Mouse (Mus musculus) MEL (cell line): ENCODE data around the gene Ripor2.

ENCODE experiments used
- CTCF ChIP-seq, 3 experiments: IDR thresholded peaks in 2 of 3; conservative IDR thresholded peaks in 1 of 3; 2 replicates each; pipeline ENCODE4 v1.5.1; 2011 to 2012; ENCODE audit warnings: low read length in 3 of 3, low read depth in 2 of 3, mild to moderate bottlenecking in 2 of 3, improper control_type of control experiment in 1 of 3, inconsistent platforms in 1 of 3, mixed read lengths in 1 of 3, moderate library complexity in 1 of 3; ENCODE audit not compliant: control insufficient read depth in 1 of 3, insufficient read depth in 1 of 3, poor library complexity in 1 of 3, severe bottlenecking in 1 of 3
- E2F4 ChIP-seq: IDR thresholded peaks from 2 replicates; pipeline ENCODE4 v1.6.1; 2011; ENCODE audit warnings: low read depth, low read length, improper control_type of control experiment, borderline replicate concordance
- EP300 ChIP-seq, 2 experiments: IDR thresholded peaks; 2 replicates each; pipeline ENCODE4 v1.6.1; 2011; ENCODE audit warnings: improper control_type of control experiment in 2 of 2, low read length in 2 of 2, low read depth in 1 of 2, mild to moderate bottlenecking in 1 of 2
- GATA1 ChIP-seq: IDR thresholded peaks from 2 replicates; pipeline ENCODE4 v1.6.1; 2011; ENCODE audit warnings: low read depth, low read length, improper control_type of control experiment
- HCFC1 ChIP-seq: IDR thresholded peaks from 2 replicates; pipeline ENCODE4 v1.6.1; 2012; ENCODE audit warnings: low read depth, mild to moderate bottlenecking, inconsistent platforms, low read length, improper control_type of control experiment, moderate library complexity
- JUND ChIP-seq: IDR thresholded peaks from 2 replicates; pipeline ENCODE4 v1.6.1; 2011; ENCODE audit warnings: low read depth, mild to moderate bottlenecking, improper control_type of control experiment, low read length
- MAX ChIP-seq: IDR thresholded peaks from 2 replicates; pipeline ENCODE4 v1.6.1; 2011; ENCODE audit warnings: low read length, improper control_type of control experiment
- POLR2A ChIP-seq, 2 experiments: IDR thresholded peaks; 2 replicates each; pipeline ENCODE4 v1.6.1; 2011 to 2012; ENCODE audit warnings: low read length in 2 of 2, mild to moderate bottlenecking in 2 of 2, control low read depth in 1 of 2, improper control_type of control experiment in 1 of 2, low read depth in 1 of 2, moderate library complexity in 1 of 2; ENCODE audit not compliant: control insufficient read depth in 1 of 2, insufficient read depth in 1 of 2, poor library complexity in 1 of 2
- POLR2AphosphoS2 ChIP-seq: IDR thresholded peaks from 2 replicates; pipeline ENCODE4 v1.6.1; 2011; ENCODE audit warnings: low read length, improper control_type of control experiment
- SMC3 ChIP-seq: IDR thresholded peaks from 2 replicates; pipeline ENCODE4 v1.6.1; 2011; ENCODE audit warnings: low read depth, low read length, improper control_type of control experiment
- USF1 ChIP-seq: IDR thresholded peaks from 2 replicates; pipeline ENCODE4 v1.6.1; 2014; ENCODE audit warnings: low read depth, mild to moderate bottlenecking, inconsistent platforms, low read length, improper control_type of control experiment, moderate library complexity

GRCm38 (mm10) chr13:24545677-24546076, 36.3 kb upstream of the Ripor2 start:
- TF ChIP-seq CTCF (IDR thresholded peaks at IDR 0.05 in 2 of 3, conservative IDR thresholded peaks at IDR 0.05 in 1 of 3; ENCODE audit: control insufficient read depth in 1 of 3, insufficient read depth in 1 of 3, low read depth in 2 of 3, low read length in 3 of 3, poor library complexity in 1 of 3, severe bottlenecking in 1 of 3) (no peak), JUND (no peak), SMC3 (no peak), POLR2A (IDR thresholded peaks at IDR 0.05; ENCODE audit: control insufficient read depth in 1 of 2, insufficient read depth in 1 of 2, low read depth in 1 of 2, low read length in 2 of 2, poor library complexity in 1 of 2) (no peak), HCFC1 (no peak), GATA1 (no peak), E2F4 (no peak), USF1 (no peak), POLR2AphosphoS2 (no peak), MAX (no peak), EP300 (IDR thresholded peaks at IDR 0.05; ENCODE audit: low read depth in 1 of 2, low read length in 2 of 2) (no peak)
